Mouse (Mus musculus) limb, embryonic 12.5 days (tissue): ENCODE measurements around the gene Wdr81. TPM values are rescaled to one million over a fixed set of nuclear protein-coding genes. Genes with fewer than 3 reads are reported as not detected.

Source experiments
- ATAC-seq: fragments of 200-750 bp; cut with Nextera tagmentation; 2 replicates; pipeline ENCODE4 v1.8.0; 2017; ENCODE audit warnings: low read depth, moderate TSS enrichment; ENCODE audit not compliant: insufficient number of reproducible peaks, insufficient read depth, low FRiP score, low TSS enrichment
- H3K27ac ChIP-seq: fragments of 300-500 bp; sonication (generic); 2 replicates; pipeline ENCODE4 v1.5.1; 2016; ENCODE audit warnings: mild to moderate bottlenecking, moderate library complexity
- H3K27me3 ChIP-seq: fragments of 300-500 bp; sonication (generic); 2 replicates; pipeline ENCODE4 v1.6.1; 2016; ENCODE audit warnings: mild to moderate bottlenecking, moderate library complexity
- H3K36me3 ChIP-seq: fragments of 300-500 bp; sonication (generic); 2 replicates; pipeline ENCODE4 v1.6.1; 2016; ENCODE audit warnings: mild to moderate bottlenecking, moderate library complexity
- H3K4me1 ChIP-seq: fragments of 300-500 bp; sonication (generic); replicated peaks from 2 replicates; pipeline ENCODE4 v1.6.1; 2016
- H3K4me2 ChIP-seq: fragments of 300-500 bp; sonication (generic); 2 replicates; pipeline ENCODE4 v1.6.1; 2016; ENCODE audit warnings: mild to moderate bottlenecking, moderate library complexity
- H3K4me3 ChIP-seq: fragments of 300-500 bp; sonication (generic); replicated peaks from 2 replicates; pipeline ENCODE4 v1.5.1; 2016; ENCODE audit warnings: mild to moderate bottlenecking
- H3K9ac ChIP-seq: fragments of 300-500 bp; sonication (generic); replicated peaks from 2 replicates; pipeline ENCODE4 v1.6.1; 2016; ENCODE audit warnings: mild to moderate bottlenecking, moderate library complexity
- H3K9me3 ChIP-seq: fragments of 300-500 bp; sonication (generic); 2 replicates; pipeline ENCODE4 v1.6.1; 2016; ENCODE audit warnings: mild to moderate bottlenecking, moderate library complexity
- WGBS: fragments of 180-500 bp; shearing (Covaris S2); methylation state at CpG from one replicate; pipeline ENCODE4 v1.1.7; 2016; 5-methylcytosine and 5-hydroxymethylcytosine counted together
- polyA plus RNA-seq: library from polyadenylated mRNA; unstranded; fragments of >200 nt; fragmentation: Nextera tagmentation; extraction: Ambion mirVana; gene quantifications from 2 replicates; pipeline ENCODE4 v1.2.1, GENCODE M21; 2016

The Wdr81 gene
- polyA plus RNA-seq, 1 experiment from 2014 or later, result 6.8 TPM

DNA sequence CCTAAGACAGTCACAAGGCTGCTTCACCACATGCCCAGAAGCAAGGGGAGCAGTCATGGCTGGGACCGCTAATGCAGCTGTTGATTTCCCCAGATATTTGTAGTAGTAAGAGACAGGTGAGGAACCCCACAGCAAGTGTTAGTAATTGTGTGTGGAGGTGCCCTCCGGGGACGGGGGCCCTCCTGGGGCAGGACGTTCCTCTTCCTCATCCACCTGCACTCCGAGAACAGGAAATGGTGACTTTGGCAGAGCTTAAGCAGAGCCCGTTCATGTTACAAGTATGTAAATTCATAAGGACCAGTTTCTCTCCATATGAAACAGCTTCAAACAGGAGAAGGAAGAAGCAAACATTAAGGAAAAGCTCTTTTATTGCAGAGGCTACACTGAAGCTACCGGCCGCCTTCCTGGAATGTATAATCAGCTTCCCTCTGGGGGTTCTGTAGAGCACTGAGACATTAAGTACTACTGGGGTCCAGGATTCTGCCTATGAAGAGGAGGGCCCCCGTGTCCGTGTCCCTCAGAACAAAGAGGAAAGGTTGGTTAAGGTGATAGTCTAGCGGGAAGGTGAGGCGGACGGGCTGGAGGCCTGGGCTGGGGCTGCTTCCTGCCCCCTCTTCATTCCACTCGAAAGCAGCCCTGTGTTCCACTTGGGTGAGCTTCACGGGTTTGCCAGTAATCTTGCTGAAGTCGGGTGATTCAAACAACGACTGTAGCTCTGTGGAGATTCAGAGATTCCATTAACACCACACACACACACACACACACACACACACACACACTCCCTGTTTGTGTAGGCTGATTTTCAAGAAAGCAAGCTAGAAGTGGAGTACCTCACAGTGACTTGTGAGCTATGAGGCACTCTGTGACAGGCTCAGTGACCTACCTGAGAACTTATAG, 44.6 kb downstream of the Wdr81 start:
- no peak overlapping the region for H3K9ac ChIP-seq
- H3K4me1 ChIP-seq, result no peaks in the 10 kb centered on the region
- peaks cover 68% of the 10 kb centered on the region for H3K36me3 ChIP-seq
- WGBS, result 87% methylated on average over 17 of the region's 17 CpGs
- no peaks in the 10 kb centered on the region for H3K9me3 ChIP-seq
- no peaks in the 10 kb centered on the region for H3K27me3 ChIP-seq
- H3K27ac ChIP-seq, result no peak overlapping the region
- H3K4me2 ChIP-seq, result no peak overlapping the region
- no peak overlapping the region for H3K4me3 ChIP-seq
- ATAC-seq, result no peak

DNA sequence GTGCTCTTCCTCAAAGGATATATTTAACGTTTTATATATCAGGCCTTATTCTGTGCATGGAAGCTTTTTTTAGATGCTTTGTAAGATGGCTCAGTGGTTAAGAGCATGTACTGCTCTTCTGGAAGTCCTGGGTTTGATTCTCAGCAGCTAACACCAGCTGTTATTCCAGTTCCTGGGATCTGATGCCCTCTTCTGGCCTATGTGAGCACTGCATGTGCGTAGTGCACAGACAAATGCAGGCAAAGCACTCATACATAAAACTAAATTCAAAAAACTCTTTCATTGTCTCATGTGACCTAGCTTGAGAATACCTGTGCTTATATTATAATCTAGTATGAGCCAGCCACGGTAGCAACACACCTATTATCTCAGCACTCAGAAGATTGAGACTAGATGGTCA, 47.7 kb downstream of the Wdr81 start:
- Histone ChIP-seq H3K27ac (no peak overlapping the region), H3K36me3 (peaks cover 48% of the 10 kb centered on the region), H3K9ac (no peak overlapping the region), H3K4me3 (no peak overlapping the region), H3K4me2 (no peak overlapping the region), H3K27me3 (no peaks in the 10 kb centered on the region), H3K9me3 (no peaks in the 10 kb centered on the region), H3K4me1 (no peaks in the 10 kb centered on the region)
- ATAC-seq, result no peak
- 43% methylated on average over 3 of the region's 3 CpGs for WGBS

DNA sequence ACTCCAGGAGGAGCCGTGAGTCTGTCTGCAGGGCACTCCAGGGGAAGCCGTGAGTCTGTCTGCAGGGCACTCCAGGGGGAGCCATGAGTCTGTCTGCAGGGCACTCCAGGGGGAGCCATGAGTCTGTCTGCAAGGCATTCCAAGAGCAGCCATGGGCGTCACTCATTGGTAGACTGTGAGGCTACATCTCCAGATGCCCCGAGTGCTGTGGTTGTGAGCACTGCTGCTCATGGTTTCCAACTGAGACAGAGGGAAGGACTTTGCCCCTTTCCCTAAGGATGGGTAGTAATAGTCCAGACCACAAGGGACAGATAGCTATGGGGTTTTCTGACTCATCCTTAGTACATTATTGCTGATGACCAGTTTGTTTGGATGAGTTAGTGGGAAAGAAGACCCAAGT, 48.4 kb downstream of the Wdr81 start:
- 68% methylated on average over 4 of the region's 4 CpGs for WGBS

GRCm38 (mm10) chr11:75404801-75405200, 49.7 kb downstream of the Wdr81 start:
- ATAC-seq, result no peak
- no peak overlapping the region for H3K4me3 ChIP-seq
- H3K36me3 ChIP-seq, result peaks cover 36% of the 10 kb centered on the region
- no peak overlapping the region for H3K27ac ChIP-seq
- H3K9me3 ChIP-seq, result no peaks in the 10 kb centered on the region
- H3K9ac ChIP-seq, result no peak overlapping the region
- H3K4me1 ChIP-seq, result no peaks in the 10 kb centered on the region
- H3K4me2 ChIP-seq, result no peak overlapping the region
- WGBS, result 85% methylated on average over 6 of the region's 6 CpGs
- H3K27me3 ChIP-seq, result no peaks in the 10 kb centered on the region

More for the DNA sequence above, 48.4 kb downstream of the Wdr81 start:
- Histone ChIP-seq H3K27me3 (no peaks in the 10 kb centered on the region), H3K4me1 (no peaks in the 10 kb centered on the region), H3K27ac (no peak overlapping the region), H3K36me3 (peaks cover 44% of the 10 kb centered on the region), H3K9ac (no peak overlapping the region), H3K4me3 (no peak overlapping the region), H3K9me3 (no peaks in the 10 kb centered on the region), H3K4me2 (no peak overlapping the region)
- no peak for ATAC-seq

GRCm38 (mm10) chr11:75403301-75404052, 51.0 kb downstream of the Wdr81 start:
- no peak overlapping the region for H3K4me2 ChIP-seq
- H3K9me3 ChIP-seq, result no peaks in the 10 kb centered on the region
- no peak for ATAC-seq
- H3K27ac ChIP-seq, result no peak overlapping the region
- no peaks in the 10 kb centered on the region for H3K27me3 ChIP-seq
- 72% methylated on average over 6 of the region's 6 CpGs for WGBS
- no peaks in the 10 kb centered on the region for H3K4me1 ChIP-seq
- H3K36me3 ChIP-seq, result peaks cover 29% of the 10 kb centered on the region; the same call in 1 of the 2 replicates
- H3K9ac ChIP-seq, result no peak overlapping the region
- H3K4me3 ChIP-seq, result no peak overlapping the region

- H3K9ac ChIP-seq, result no peak overlapping the region
- H3K4me2 ChIP-seq, result no peak overlapping the region
- peaks cover 28% of the 10 kb centered on the region; the same call in 1 of the 2 replicates for H3K36me3 ChIP-seq
- H3K27me3 ChIP-seq, result no peaks in the 10 kb centered on the region
- no peaks in the 10 kb centered on the region for H3K4me1 ChIP-seq
- no peak overlapping the region for H3K4me3 ChIP-seq
- no peaks in the 10 kb centered on the region for H3K9me3 ChIP-seq
- H3K27ac ChIP-seq, result no peak overlapping the region
- no peak for ATAC-seq
- WGBS, result 66% methylated on average over 5 of the region's 5 CpGs
Observed at GRCm38 (mm10) chr11:75402271-75402690, 52.2 kb downstream of the Wdr81 start.

- no peak for ATAC-seq
Observed at GRCm38 (mm10) chr11:75400099-75400498, 54.4 kb downstream of the Wdr81 start.

DNA sequence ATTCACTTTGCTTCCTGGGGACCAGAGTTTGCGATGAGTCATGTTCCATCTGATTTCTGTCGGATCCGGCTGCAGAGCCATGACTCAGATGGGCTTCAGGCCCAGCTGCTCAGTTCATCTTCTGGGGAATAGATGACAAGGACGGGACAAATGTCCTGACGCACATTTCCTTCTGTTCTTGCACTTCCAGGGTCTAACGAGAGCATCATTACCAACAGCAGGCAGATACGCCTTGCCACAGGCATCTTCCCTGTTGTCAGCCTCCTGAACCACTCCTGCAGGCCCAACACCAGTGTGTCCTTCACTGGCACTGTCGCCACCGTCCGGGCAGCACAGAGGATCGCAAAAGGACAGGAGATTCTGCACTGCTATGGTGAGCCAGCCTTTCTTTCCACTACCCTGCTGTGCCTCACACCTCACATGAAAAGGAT, 55.1 kb downstream of the Wdr81 start:
- no peaks in the 10 kb centered on the region for H3K27me3 ChIP-seq
- no peaks in the 10 kb centered on the region for H3K9me3 ChIP-seq
- no peaks in the 10 kb centered on the region for H3K4me1 ChIP-seq
- ATAC-seq, result no peak
- peaks cover 19% of the 10 kb centered on the region; the same call in 1 of the 2 replicates for H3K36me3 ChIP-seq
- H3K27ac ChIP-seq, result no peak overlapping the region
- H3K4me2 ChIP-seq, result no peak overlapping the region
- WGBS, result 85% methylated on average over 11 of the region's 11 CpGs
- H3K4me3 ChIP-seq, result no peak overlapping the region
- no peak overlapping the region for H3K9ac ChIP-seq

More at GRCm38 (mm10) chr11:75400099-75400498, 54.4 kb downstream of the Wdr81 start:
- Histone ChIP-seq H3K4me1 (no peaks in the 10 kb centered on the region), H3K27ac (no peak overlapping the region), H3K4me2 (no peak overlapping the region), H3K9ac (no peak overlapping the region), H3K4me3 (no peak overlapping the region), H3K9me3 (no peaks in the 10 kb centered on the region), H3K36me3 (peaks cover 19% of the 10 kb centered on the region; the same call in 1 of the 2 replicates), H3K27me3 (no peaks in the 10 kb centered on the region)
- 73% methylated on average over 9 of the region's 9 CpGs for WGBS

GRCm38 (mm10) chr11:75397452-75397851, 57.1 kb downstream of the Wdr81 start:
- Histone ChIP-seq H3K9ac (no peak overlapping the region), H3K36me3 (peaks cover 9% of the 10 kb centered on the region; the same call in 1 of the 2 replicates), H3K27me3 (no peaks in the 10 kb centered on the region), H3K4me1 (no peaks in the 10 kb centered on the region), H3K4me3 (no peak overlapping the region), H3K4me2 (no peak overlapping the region), H3K27ac (no peak overlapping the region), H3K9me3 (no peaks in the 10 kb centered on the region)
- ATAC-seq, result no peak
- 77% methylated on average over 7 of the region's 7 CpGs for WGBS

DNA sequence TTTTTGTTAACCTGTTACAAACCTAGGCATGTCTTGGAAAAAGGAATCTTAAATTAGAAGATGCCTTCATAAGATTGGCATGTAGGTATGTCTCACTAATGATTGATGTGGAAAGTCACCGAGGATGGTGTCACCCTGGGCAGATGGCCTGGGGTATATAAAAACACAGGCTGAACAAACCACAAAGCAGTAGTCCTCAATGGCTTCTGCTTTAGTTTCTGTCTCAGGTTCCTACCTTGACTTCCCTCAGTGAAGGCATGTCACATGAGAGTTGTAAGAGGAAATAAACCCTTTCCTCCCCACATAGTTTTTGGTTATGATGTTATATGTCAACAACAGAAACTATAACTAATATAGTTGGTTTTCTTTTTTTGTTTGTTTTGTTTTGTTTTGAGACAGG, 58.9 kb downstream of the Wdr81 start:
- Histone ChIP-seq H3K27ac (no peak overlapping the region), H3K36me3 (peaks cover 10% of the 10 kb centered on the region; the same call in 1 of the 2 replicates), H3K9me3 (no peaks in the 10 kb centered on the region), H3K4me1 (no peaks in the 10 kb centered on the region), H3K4me3 (no peak overlapping the region), H3K9ac (no peak overlapping the region), H3K27me3 (no peaks in the 10 kb centered on the region), H3K4me2 (no peak overlapping the region)
- ATAC-seq, result no peak
- 88% methylated on average over 1 of the region's 1 CpGs for WGBS
